Mouse (Mus musculus) lung, adult 2 months (tissue): ENCODE data around the gene Atg10. TPM values are rescaled to one million over a fixed set of nuclear protein-coding genes. Genes with fewer than 3 reads are reported as not detected.

Source experiments
- DNase-seq: peaks from one replicate; pipeline ENCODE4 v3.0.0; 2022
- H3K4me1 ChIP-seq: fragments of 200-500 bp; 2 replicates; pipeline ENCODE4 v1.6.1; 2011; ENCODE audit warnings: low read length; ENCODE audit not compliant: control insufficient read depth, insufficient read depth
- H3K4me3 ChIP-seq: fragments of 200-500 bp; replicated peaks from 2 replicates; pipeline ENCODE3; 2011; ENCODE audit warnings: low read depth, mild to moderate bottlenecking, control low read depth, low read length; ENCODE audit errors: extremely low read depth
- CTCF ChIP-seq: fragments of 200-500 bp; IDR thresholded peaks from 2 replicates; pipeline ENCODE4 v1.5.1; 2011; ENCODE audit warnings: mild to moderate bottlenecking, low read length, control low read depth; ENCODE audit not compliant: insufficient read depth
- POLR2A ChIP-seq: fragments of 200-500 bp; IDR thresholded peaks from 2 replicates; pipeline ENCODE4 v1.6.1; 2011; ENCODE audit warnings: low read depth, mild to moderate bottlenecking, control low read depth, low read length, borderline replicate concordance; ENCODE audit errors: extremely low read depth
- WGBS: fragments of 180-500 bp; shearing (Covaris S2); methylation state at CpG from one replicate; pipeline ENCODE4 v1.1.7; 2018; 5-methylcytosine and 5-hydroxymethylcytosine counted together
- polyA plus RNA-seq: library from polyadenylated mRNA; depleted of rRNA; stranded (reverse); fragments of >200 nt; gene quantifications from 2 replicates; pipeline ENCODE4 v1.2.3, GENCODE M21; 2012

The Atg10 gene
- polyA plus RNA-seq, 1 experiment = 2.8 TPM

- Histone ChIP-seq H3K4me3 (no peak overlapping the region), H3K4me1 (no peaks in the 10 kb centered on the region)
- no peak for TF ChIP-seq CTCF
- TF ChIP-seq POLR2A = no peak
- WGBS = 78% methylated on average over 13 of the region's 13 CpGs
- DNase-seq = no peak
Observed at GRCm38 (mm10) chr13:90993602-90994001, 230.2 kb downstream of the Atg10 start.

- no peak for DNase-seq
- 81% methylated on average over 5 of the region's 5 CpGs for WGBS
Observed at GRCm38 (mm10) chr13:90992948-90993347, 230.8 kb downstream of the Atg10 start.

GRCm38 (mm10) chr13:90988226-90988625, 235.5 kb downstream of the Atg10 start:
- TF ChIP-seq POLR2A = no peak
- Histone ChIP-seq H3K4me3 (no peak overlapping the region), H3K4me1 (no peaks in the 10 kb centered on the region)
- no peak for DNase-seq
- WGBS = 70% methylated on average over 3 of the region's 3 CpGs

More at GRCm38 (mm10) chr13:90992948-90993347, 230.8 kb downstream of the Atg10 start:
- Histone ChIP-seq H3K4me3 (no peak overlapping the region), H3K4me1 (no peaks in the 10 kb centered on the region)
- no peak for TF ChIP-seq POLR2A
- TF ChIP-seq CTCF = no peak

- no peaks in the 10 kb centered on the region for H3K4me1 ChIP-seq
- DNase-seq = no peak
- WGBS = 68% methylated on average over 3 of the region's 3 CpGs
- TF ChIP-seq CTCF = no peak
- TF ChIP-seq POLR2A = no peak
- no peak overlapping the region for H3K4me3 ChIP-seq
Observed at GRCm38 (mm10) chr13:90985417-90985816, 238.4 kb downstream of the Atg10 start.

DNA sequence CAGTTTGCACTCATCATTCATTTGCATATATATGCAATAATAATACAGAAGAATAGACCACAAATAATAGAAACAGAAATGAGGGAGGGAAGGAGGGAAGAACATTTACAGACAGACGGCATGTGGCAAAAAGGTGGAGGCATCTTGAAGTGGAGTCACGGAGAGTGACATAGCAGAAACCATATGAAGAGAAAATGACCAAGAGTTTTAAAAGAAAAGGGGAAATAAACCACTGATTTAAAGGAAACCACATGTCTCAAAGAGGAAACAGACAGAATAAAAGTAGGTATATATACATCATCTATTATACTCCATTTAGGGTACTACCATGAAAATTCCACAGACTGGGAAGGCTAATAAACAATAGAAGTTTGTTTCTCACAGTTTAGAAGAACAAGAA, 239.7 kb downstream of the Atg10 start:
- WGBS = 77% methylated on average over 2 of the region's 2 CpGs
- DNase-seq = no peak

DNA sequence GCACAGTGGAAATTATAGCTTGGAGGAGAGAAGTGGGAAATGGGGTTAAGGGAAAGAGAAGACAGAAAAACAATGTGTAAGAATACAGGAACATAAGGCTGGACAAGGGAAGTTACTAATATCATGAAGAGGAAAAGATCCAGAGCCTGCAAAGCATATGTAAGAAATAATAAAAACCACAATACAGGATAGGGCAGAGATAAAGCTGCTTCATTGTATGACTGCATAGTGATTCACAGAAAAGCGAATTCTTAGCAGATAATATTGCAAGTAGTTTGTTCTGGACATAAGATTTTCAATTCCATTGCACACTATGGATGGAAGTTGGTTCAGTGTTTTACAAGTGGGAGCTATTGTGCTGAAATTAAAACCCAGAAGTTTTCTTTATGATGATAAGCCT, 242.0 kb downstream of the Atg10 start:
- TF ChIP-seq CTCF (no peak), POLR2A (no peak)
- H3K4me3 ChIP-seq = no peak overlapping the region
- no peaks in the 10 kb centered on the region for H3K4me1 ChIP-seq
- no peak for DNase-seq
- whole genome bisulfite sequencing = 89% methylated on average over 1 of the region's 1 CpGs

More for the DNA sequence above, 239.7 kb downstream of the Atg10 start:
- TF ChIP-seq CTCF (no peak), POLR2A (no peak)
- Histone ChIP-seq H3K4me3 (no peak overlapping the region), H3K4me1 (no peaks in the 10 kb centered on the region)

DNA sequence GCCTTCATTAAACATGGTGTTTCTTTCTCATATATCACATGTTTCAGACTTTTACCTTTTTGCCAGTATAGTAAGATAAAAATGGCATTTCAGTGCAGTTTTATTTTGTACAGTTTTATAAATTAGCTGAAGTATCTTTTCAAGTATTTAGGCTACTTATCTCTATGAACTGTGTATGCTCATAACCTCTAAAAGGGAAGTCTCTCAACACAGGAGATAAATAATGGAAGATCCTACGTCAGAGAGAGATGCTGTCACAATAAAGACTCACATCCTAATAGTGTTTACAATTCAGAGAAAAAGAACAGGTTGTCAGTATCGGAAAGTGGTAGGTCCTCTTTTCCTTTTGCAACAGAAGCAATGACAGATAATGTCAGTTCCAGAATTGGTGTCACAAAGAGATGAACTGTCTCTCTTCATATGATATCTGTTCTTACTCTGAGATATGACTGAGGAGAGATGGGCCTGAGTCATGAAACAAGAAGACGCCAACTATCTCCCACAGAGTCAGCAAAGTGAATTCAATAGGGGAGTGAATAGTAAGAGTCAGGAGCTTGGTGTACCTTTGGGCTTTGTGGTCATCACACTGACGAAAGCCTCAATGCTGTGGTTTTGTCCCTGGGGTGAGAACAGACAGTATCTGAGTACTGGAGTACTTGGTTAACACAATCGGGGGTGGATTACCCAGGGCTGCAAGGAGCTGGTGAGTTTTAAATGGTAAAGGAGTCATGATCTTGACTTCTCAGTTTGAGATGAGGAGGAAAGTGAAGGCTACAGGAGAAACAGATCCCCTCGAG, 242.7 kb downstream of the Atg10 start:
- DNase-seq = no peak
- H3K4me3 ChIP-seq = no peak overlapping the region
- TF ChIP-seq CTCF (no peak), POLR2A (no peak)
- WGBS = 77% methylated on average over 6 of the region's 6 CpGs
- no peaks in the 10 kb centered on the region for H3K4me1 ChIP-seq

GRCm38 (mm10) chr13:90977057-90977456, 246.7 kb downstream of the Atg10 start:
- Histone ChIP-seq H3K4me3 (no peak overlapping the region), H3K4me1 (no peaks in the 10 kb centered on the region)
- WGBS = 70% methylated on average over 3 of the region's 3 CpGs
- TF ChIP-seq POLR2A (no peak), CTCF (no peak)
- no peak for DNase-seq

DNA sequence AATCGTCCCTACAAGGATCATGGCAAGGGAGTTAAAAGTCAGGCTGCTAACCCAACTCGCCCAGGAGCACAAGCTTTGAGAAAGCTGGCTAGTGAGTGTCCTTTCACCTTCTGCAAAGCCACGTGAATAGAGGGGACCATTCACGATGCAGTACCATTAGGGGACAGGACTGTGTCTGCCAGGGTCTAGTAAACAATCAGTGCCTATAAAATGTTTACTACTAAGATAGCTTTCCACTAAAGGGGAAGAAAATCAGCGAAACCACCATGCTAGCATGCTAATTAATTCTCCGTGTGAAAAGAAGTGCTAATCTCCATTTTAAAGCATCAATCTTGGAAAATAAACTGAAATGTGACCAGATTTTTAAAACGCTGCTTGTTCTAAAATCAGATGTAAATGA, 250.4 kb downstream of the Atg10 start:
- Histone ChIP-seq H3K4me1 (no peaks in the 10 kb centered on the region), H3K4me3 (no peak overlapping the region)
- WGBS = 68% methylated on average over 7 of the region's 7 CpGs
- no peak for DNase-seq
- TF ChIP-seq CTCF = no peak
- TF ChIP-seq POLR2A = no peak
